Mouse (Mus musculus) liver, adult (tissue): Measurements from ENCODE around the gene Slc1a3.

ENCODE experiments used
- GATA4 ChIP-seq: IDR thresholded peaks from 2 replicates; pipeline ENCODE4 v1.6.1; 2014; ENCODE audit warnings: mild to moderate bottlenecking, low read length; ENCODE audit not compliant: insufficient replicate concordance

The Slc1a3 gene

GRCm38 (mm10) chr15:8605538-8606188 lies 104.9 kb downstream of the Slc1a3 start:
- TF ChIP-seq GATA4 = no peak

GRCm38 (mm10) chr15:8602362-8602761 lies 108.2 kb downstream of the Slc1a3 start:
- TF ChIP-seq GATA4 = no peak

- TF ChIP-seq GATA4 = no peak
Measured at GRCm38 (mm10) chr15:8601312-8602146, 109.0 kb downstream of the Slc1a3 start.

GRCm38 (mm10) chr15:8596375-8596900 lies 114.1 kb downstream of the Slc1a3 start:
- TF ChIP-seq GATA4 = no peak

- TF ChIP-seq GATA4 = no peak
Measured at GRCm38 (mm10) chr15:8595226-8595625, 115.3 kb downstream of the Slc1a3 start.

GRCm38 (mm10) chr15:8589503-8590116 lies 121.0 kb downstream of the Slc1a3 start:
- TF ChIP-seq GATA4 = no peak

GRCm38 (mm10) chr15:8588065-8588464 lies 122.5 kb downstream of the Slc1a3 start:
- no peak for TF ChIP-seq GATA4

- no peak for TF ChIP-seq GATA4
Measured at GRCm38 (mm10) chr15:8586822-8587281, 123.7 kb downstream of the Slc1a3 start.
